Comparison of ENCODE assay signal across 22 mouse cellular contexts in the genomic region with DNA sequence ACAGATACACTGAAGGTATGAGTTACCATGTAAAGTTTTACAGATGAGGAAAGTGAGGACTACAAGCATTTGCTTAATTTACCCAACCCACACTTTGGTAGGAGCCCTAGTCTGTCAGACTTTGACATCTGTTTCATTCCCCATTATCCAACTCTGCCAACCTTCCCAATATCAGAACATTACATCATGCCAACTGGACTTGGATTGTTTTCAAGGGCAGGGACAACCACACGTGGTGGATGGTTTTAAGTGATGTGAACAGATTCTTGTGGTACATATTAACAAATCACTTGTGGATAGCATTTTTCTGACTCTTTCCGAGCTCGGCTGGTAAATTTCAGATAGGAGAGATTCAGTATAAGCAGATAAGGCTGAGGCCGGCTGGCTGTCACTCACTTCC. TPM values are rescaled to one million over a fixed set of nuclear protein-coding genes. Genes with fewer than 3 reads are reported as not detected.
A peak's percentile ranks its signal among the peaks of the same experiment; 100 is the strongest.
DNase-seq lines count a peak whose midpoint lies in the region; ATAC-seq and TF ChIP-seq lines count a peak whose summit lies in the region.
"Had no signal": no experiment of that assay in that cellular context is flagged by ENCODE, and none has a peak within 500 bp of the region (broad histone marks: within the 10 kb centered on the region; RNA-seq: fewer than 3 reads in every experiment).

No protein-coding gene starts in this region.

- no peak for TF ChIP-seq CTCF in layer of hippocampus, adult 2 months (conservative IDR thresholded peaks at IDR 0.05)

- peaks cover 11% of the 10 kb centered on the region for H3K4me1 ChIP-seq in forebrain, embryonic 13.5 days
- peaks cover 18% of the 10 kb centered on the region for H3K4me1 ChIP-seq in forebrain, embryonic 10.5 days

- DNase-seq in adrenal gland, adult (ENCODE audit: inconsistent age in 2 of 2, low spot score in 1 of 2) = peak; percentile 70 to 93
- no peak for DNase-seq in adrenal gland, postnatal 25 days
- DNase-seq in layer of hippocampus, adult 2 months (ENCODE audit: low spot score in 2 of 2) = peak; percentile 23 to 45
- no peak for DNase-seq in layer of hippocampus, postnatal 25 days (ENCODE audit: extremely low spot score in 1 of 2, low spot score in 1 of 2)
- peak; percentile 71 for DNase-seq in adrenal gland, adult 8-10 months
- DNase-seq in brain, adult 2 months (ENCODE audit: low read depth, low spot score) = peak; percentile 27
- no peak for DNase-seq in forebrain, embryonic 10.5 days (ENCODE audit: extremely low spot score, low spot score)
- DNase-seq: B cell, adult 2 months; cerebellum, adult 11 months; cerebellum, adult 8-10 months; cerebellum, postnatal 36 days; gastrocnemius, postnatal 36 days; heart, adult 11 months; heart, postnatal 10 days; heart, postnatal 4 days had no signal

- no peaks in the 10 kb centered on the region for H3K9me3 ChIP-seq in forebrain, embryonic 13.5 days (replicated peaks)
- no peaks in the 10 kb centered on the region for H3K9me3 ChIP-seq in forebrain, embryonic 10.5 days
- H3K9me3 ChIP-seq: embryonic facial prominence, embryonic 13.5 days; G1E; hindbrain, embryonic 13.5 days had no signal

- no peaks in the 10 kb centered on the region for H3K36me3 ChIP-seq in forebrain, embryonic 13.5 days (ENCODE audit: poor library complexity, severe bottlenecking)
- no peaks in the 10 kb centered on the region for H3K36me3 ChIP-seq in forebrain, embryonic 10.5 days (replicated peaks)
- H3K36me3 ChIP-seq: embryonic facial prominence, embryonic 13.5 days; G1E; hindbrain, embryonic 13.5 days had no signal

- H3K27me3 ChIP-seq in forebrain, embryonic 13.5 days = no peaks in the 10 kb centered on the region
- H3K27me3 ChIP-seq in forebrain, embryonic 10.5 days (ENCODE audit: poor library complexity, severe bottlenecking) = peaks cover 34% of the 10 kb centered on the region

- 91% methylated on average over 4 of the region's 4 CpGs for WGBS in forebrain, embryonic 13.5 days
- WGBS in forebrain, embryonic 10.5 days = 92% methylated on average over 4 of the region's 4 CpGs

- H3K4me3 ChIP-seq in layer of hippocampus, adult 2 months = no peak overlapping the region
- no peak overlapping the region for H3K4me3 ChIP-seq in forebrain, embryonic 13.5 days
- no peak overlapping the region for H3K4me3 ChIP-seq in forebrain, embryonic 10.5 days
- H3K4me3 ChIP-seq: embryonic facial prominence, embryonic 13.5 days; hindbrain, embryonic 13.5 days had no signal

- no peak for ATAC-seq in forebrain, embryonic 13.5 days
- ATAC-seq: CD4-positive, CD25-positive, alpha-beta regulatory T cell, adult 4 months; forebrain, embryonic 14.5 days; hindbrain, postnatal 0 days had no signal

- no peak overlapping the region for H3K9ac ChIP-seq in forebrain, embryonic 13.5 days
- H3K9ac ChIP-seq: embryonic facial prominence, embryonic 13.5 days; hindbrain, embryonic 13.5 days had no signal

- no peak overlapping the region for H3K4me2 ChIP-seq in forebrain, embryonic 13.5 days
- H3K4me2 ChIP-seq: embryonic facial prominence, embryonic 13.5 days; hindbrain, embryonic 13.5 days had no signal

- no peak overlapping the region for H3K27ac ChIP-seq in layer of hippocampus, adult 2 months
- no peak overlapping the region for H3K27ac ChIP-seq in forebrain, embryonic 13.5 days
- H3K27ac ChIP-seq in forebrain, embryonic 10.5 days = no peak overlapping the region
- H3K27ac ChIP-seq: embryonic facial prominence, embryonic 13.5 days; hindbrain, embryonic 13.5 days; hindbrain, postnatal 0 days had no signal

RNA-seq across cellular contexts. Expression of gene Prlr, which starts 3.7 kb away (rescaled TPM):
- 211 and 257 TPM in 2 replicates for total RNA-seq in adrenal gland, postnatal 25 days (2021)
- 1 to 10 TPM; 3.5 to 4.3 TPM for total RNA-seq in layer of hippocampus, adult 2 months (2021)
- total RNA-seq in layer of hippocampus, postnatal 25 days (2021) = 1 to 10 TPM; 2.5 to 4.2 TPM
- total RNA-seq in adrenal gland, adult 8-10 months (2022) = 100 to 1,000 TPM in 2 of 4 experiments, 10 to 100 TPM in 2; 72.1 to 382 (median 225) TPM
- polyA plus RNA-seq in forebrain, embryonic 13.5 days (2015; fragmentation: Nextera tagmentation; extraction: Ambion mirVana) = 0.32 and 0.39 TPM in 2 replicates
- polyA plus RNA-seq in forebrain, embryonic 10.5 days (2016; fragmentation: Nextera tagmentation; extraction: Ambion mirVana) = 0.07 and 0.30 TPM in 2 replicates
- polyA plus RNA-seq: G1E had no signal

Comparison
In these comparisons a context has a peak if more than half of its experiments do, and no peak if none do; other contexts are left out.
1. DNase-seq: peak in adrenal gland, adult (2 of 2), layer of hippocampus, adult 2 months (2 of 2), adrenal gland, adult 8-10 months (single experiment) and brain, adult 2 months (single experiment); none in adrenal gland, postnatal 25 days (single experiment), layer of hippocampus, postnatal 25 days (0 of 2) and forebrain, embryonic 10.5 days (single experiment).
2. RNA of gene Prlr, which starts 3.7 kb away (total RNA-seq): 72.1 to 382 TPM in adrenal gland, adult 8-10 months and 211 to 257 TPM in adrenal gland, postnatal 25 days; 3.5 to 4.3 TPM in layer of hippocampus, adult 2 months and 2.5 to 4.2 TPM in layer of hippocampus, postnatal 25 days; every median in the first group is over 10 times any median in the second.